Mouse (Mus musculus) hindbrain, postnatal 0 days (tissue): ENCODE data around the gene Vipas39. TPM values are rescaled to one million over a fixed set of nuclear protein-coding genes. Genes with fewer than 3 reads are reported as not detected.

ENCODE experiments used
- ATAC-seq: fragments of 200-750 bp; cut with Nextera tagmentation; 2 replicates; pipeline ENCODE4 v1.8.0; 2017; ENCODE audit warnings: mild to moderate bottlenecking, moderate TSS enrichment, moderate library complexity
- DNase-seq: peaks from one replicate; pipeline ENCODE4 v3.0.0-alpha.2; 2015; ENCODE audit warnings: low spot score
- H3K27ac ChIP-seq: fragments of 300-500 bp; sonication (generic); 2 replicates; pipeline ENCODE4 v1.5.1; 2014; ENCODE audit warnings: mild to moderate bottlenecking
- H3K27me3 ChIP-seq: fragments of 300-500 bp; sonication (generic); 2 replicates; pipeline ENCODE4 v1.6.1; 2014; ENCODE audit warnings: low read length, mixed read lengths; ENCODE audit not compliant: insufficient read depth
- H3K36me3 ChIP-seq: fragments of 300-500 bp; sonication (generic); 2 replicates; pipeline ENCODE4 v1.6.1; 2014; ENCODE audit warnings: low read length, mixed read lengths; ENCODE audit not compliant: insufficient read depth
- H3K4me1 ChIP-seq: fragments of 300-500 bp; sonication (generic); 2 replicates; pipeline ENCODE4 v1.6.1; 2014; ENCODE audit warnings: antibody characterized with exemption, low read length, mixed read lengths; ENCODE audit not compliant: insufficient read depth
- H3K4me2 ChIP-seq: fragments of 300-500 bp; sonication (generic); 2 replicates; pipeline ENCODE4 v1.6.1; 2014; ENCODE audit warnings: low read depth, mild to moderate bottlenecking, low read length, moderate library complexity, mixed read lengths
- H3K4me3 ChIP-seq: fragments of 300-500 bp; sonication (generic); 2 replicates; pipeline ENCODE4 v1.5.1; 2014; ENCODE audit warnings: low read length
- H3K9ac ChIP-seq: fragments of 300-500 bp; sonication (generic); replicated peaks from 2 replicates; pipeline ENCODE4 v1.6.1; 2014; ENCODE audit warnings: mild to moderate bottlenecking, low read length, moderate library complexity, mixed read lengths
- H3K9me3 ChIP-seq: fragments of 300-500 bp; sonication (generic); 2 replicates; pipeline ENCODE4 v1.6.1; 2016; ENCODE audit warnings: low read length, mixed read lengths
- CTCF ChIP-seq: IDR thresholded peaks from 2 replicates; pipeline ENCODE4 v1.5.1; 2016; ENCODE audit warnings: antibody characterized with exemption, control low read depth, low read depth
- WGBS: fragments of 180-500 bp; shearing (Covaris S2); extraction: QIAGEN DNeasy Blood & Tissue Kit; methylation state at CpG from one replicate; pipeline ENCODE4 v1.1.7; 2014; 5-methylcytosine and 5-hydroxymethylcytosine counted together
- microRNA-seq, 2 experiments: library from miRNA; unstranded; fragments of <30 nt; microRNA quantifications; one replicate each; pipeline ENCODE4; 2016
- polyA plus RNA-seq: library from polyadenylated mRNA; unstranded; fragments of >200 nt; fragmentation: Nextera tagmentation; extraction: Ambion mirVana; gene quantifications from 2 replicates; pipeline ENCODE4 v1.2.1, GENCODE M21; 2015
- total RNA-seq: library from RNA; depleted of rRNA; stranded (reverse); fragments of >200 nt; gene quantifications from 2 replicates; pipeline ENCODE4 v1.2.3, GENCODE M21; 2014; rRNA removed

The Vipas39 gene
- total and polyA plus RNA-seq, 2 experiments from 2014 or later, result 50.5 to 61.3 TPM

- DNase-seq, result peak; percentile 94
- TF ChIP-seq CTCF, result no peak
- peak within 1 kb of the TSS; percentile 86 for H3K4me3 ChIP-seq
- no peaks in the 10 kb centered on the region for H3K27me3 ChIP-seq
- H3K9ac ChIP-seq, result peak within 1 kb of the TSS; percentile 89
- under 1% methylated on average over 66 of the region's 70 CpGs for WGBS
- no peaks in the 10 kb centered on the region for H3K9me3 ChIP-seq
- peak within 1 kb of the TSS; percentile 92 for H3K27ac ChIP-seq
- no peaks in the 10 kb centered on the region for H3K4me1 ChIP-seq
- peak; percentile 97 for ATAC-seq
- no peaks in the 10 kb centered on the region for H3K36me3 ChIP-seq
- H3K4me2 ChIP-seq, result peak within 1 kb of the TSS; percentile 78
Measured at GRCm38 (mm10) chr12:87199973-87200586, 66.0 kb downstream of the Vipas39 start, which contains the start of gene Tmed8. TSS of gene Tmed8 (minus strand) at chr12:87200454.

GRCm38 (mm10) chr12:87199206-87199972 lies 66.7 kb downstream of the Vipas39 start, which contains the start of gene Samd15:
TSS of gene Samd15 (plus strand) at chr12:87199723.
- DNase-seq, result peak; percentile 67
- no peaks in the 10 kb centered on the region for H3K27me3 ChIP-seq
- no peaks in the 10 kb centered on the region for H3K36me3 ChIP-seq
- ATAC-seq, result peak; percentile 50; the same call in 1 of the 2 replicates
- H3K4me1 ChIP-seq, result no peaks in the 10 kb centered on the region
- 1% methylated on average over 38 of the region's 38 CpGs for WGBS
- TF ChIP-seq CTCF, result no peak
- H3K9ac ChIP-seq, result peak within 1 kb of the TSS; percentile 89
- peak within 1 kb of the TSS; percentile 78 for H3K4me2 ChIP-seq
- H3K9me3 ChIP-seq, result no peaks in the 10 kb centered on the region
- peak within 1 kb of the TSS; percentile 92 for H3K27ac ChIP-seq
- peak within 1 kb of the TSS; percentile 86 for H3K4me3 ChIP-seq

GRCm38 (mm10) chr12:87198792-87199191 lies 67.3 kb downstream of the Vipas39 start:
- H3K36me3 ChIP-seq, result no peaks in the 10 kb centered on the region
- H3K27ac ChIP-seq, result no peak overlapping the region; the same call in 1 of the 2 replicates
- no peaks in the 10 kb centered on the region for H3K4me1 ChIP-seq
- no peaks in the 10 kb centered on the region for H3K9me3 ChIP-seq
- WGBS, result 37% methylated on average over 6 of the region's 6 CpGs
- no peak for TF ChIP-seq CTCF
- peak overlapping the region; percentile 78 for H3K4me2 ChIP-seq
- H3K9ac ChIP-seq, result peak overlapping the region; percentile 89
- H3K4me3 ChIP-seq, result peak overlapping the region; percentile 86
- no peak for DNase-seq
- H3K27me3 ChIP-seq, result no peaks in the 10 kb centered on the region
- no peak for ATAC-seq

GRCm38 (mm10) chr12:87196310-87196709 lies 69.7 kb downstream of the Vipas39 start:
- no peak overlapping the region for H3K4me3 ChIP-seq
- no peak overlapping the region for H3K27ac ChIP-seq
- no peaks in the 10 kb centered on the region for H3K9me3 ChIP-seq
- H3K9ac ChIP-seq, result no peak overlapping the region
- no peak overlapping the region for H3K4me2 ChIP-seq
- TF ChIP-seq CTCF, result no peak
- H3K4me1 ChIP-seq, result no peaks in the 10 kb centered on the region
- DNase-seq, result no peak
- no peaks in the 10 kb centered on the region for H3K36me3 ChIP-seq
- no peaks in the 10 kb centered on the region for H3K27me3 ChIP-seq
- no peak for ATAC-seq

- no peak overlapping the region for H3K4me2 ChIP-seq
- 90% methylated on average over 1 of the region's 1 CpGs for WGBS
- H3K27me3 ChIP-seq, result no peaks in the 10 kb centered on the region
- no peaks in the 10 kb centered on the region for H3K36me3 ChIP-seq
- ATAC-seq (no peak), DNase-seq (no peak)
- H3K27ac ChIP-seq, result no peak overlapping the region
- H3K9me3 ChIP-seq, result no peaks in the 10 kb centered on the region
- no peak for TF ChIP-seq CTCF
- no peak overlapping the region for H3K9ac ChIP-seq
- no peaks in the 10 kb centered on the region for H3K4me1 ChIP-seq
- H3K4me3 ChIP-seq, result no peak overlapping the region
Measured at GRCm38 (mm10) chr12:87195069-87195468, 71.0 kb downstream of the Vipas39 start.

- Histone ChIP-seq H3K36me3 (no peaks in the 10 kb centered on the region), H3K4me3 (no peak overlapping the region), H3K9me3 (no peaks in the 10 kb centered on the region), H3K4me1 (no peaks in the 10 kb centered on the region), H3K27ac (no peak overlapping the region), H3K27me3 (no peaks in the 10 kb centered on the region), H3K9ac (no peak overlapping the region), H3K4me2 (no peak overlapping the region)
- DNase-seq (no peak), ATAC-seq (no peak)
- no peak for TF ChIP-seq CTCF
- WGBS, result 94% methylated on average over 3 of the region's 3 CpGs
Measured at GRCm38 (mm10) chr12:87193008-87193407, 73.0 kb downstream of the Vipas39 start.

Small RNA genes lying within 50 kb of the gene (microRNA-seq; reads per million reads assigned to microRNA genes)
- gene Gm47293, result 0 reads per million in 2 experiments

Other genes with a start within 250 kb of the Vipas39 start
- gene Tmem63c, start 244.9 kb downstream of the Vipas39 start, total RNA-seq, result 23.3 and 25.7 TPM in 2 replicates
- 7.9 and 8.6 TPM in 2 replicates for gene Tmem63c, start 244.9 kb downstream of the Vipas39 start, polyA plus RNA-seq
- 9.3 and 11.8 TPM in 2 replicates for gene Ngb, start 163.7 kb downstream of the Vipas39 start, total RNA-seq
- 9.1 and 9.4 TPM in 2 replicates for gene Ngb, start 163.7 kb downstream of the Vipas39 start, polyA plus RNA-seq
- gene Gstz1, start 119.1 kb downstream of the Vipas39 start, total RNA-seq, result 56.3 and 61.1 TPM in 2 replicates
- gene Gstz1, start 119.1 kb downstream of the Vipas39 start, polyA plus RNA-seq, result 45.6 and 45.8 TPM in 2 replicates
- 31.0 and 40.7 TPM in 2 replicates for gene Pomt2, start 118.3 kb downstream of the Vipas39 start, total RNA-seq
- gene Pomt2, start 118.3 kb downstream of the Vipas39 start, polyA plus RNA-seq, result 12.0 and 12.4 TPM in 2 replicates
- gene Samd15, start 66.5 kb downstream of the Vipas39 start, total RNA-seq, result 0.10 and 0.83 TPM in 2 replicates
- gene Samd15, start 66.5 kb downstream of the Vipas39 start, polyA plus RNA-seq, result 2.3 TPM in 2 replicates
- gene Tmed8, start 65.8 kb downstream of the Vipas39 start, total RNA-seq, result 13.7 and 14.0 TPM in 2 replicates
- gene Tmed8, start 65.8 kb downstream of the Vipas39 start, polyA plus RNA-seq, result 3.4 and 3.9 TPM in 2 replicates
- gene Noxred1, start 27.5 kb downstream of the Vipas39 start, total RNA-seq, result 0.84 TPM in 1 of 2 replicates, not detected in the other
- gene Noxred1, start 27.5 kb downstream of the Vipas39 start, polyA plus RNA-seq, result 0.48 TPM in 2 replicates
- gene Ahsa1, start 223 bp upstream of the Vipas39 start, total RNA-seq, result 75.0 and 102 TPM in 2 replicates
- 177 and 178 TPM in 2 replicates for gene Ahsa1, start 223 bp upstream of the Vipas39 start, polyA plus RNA-seq
- gene Ism2, start 33.4 kb upstream of the Vipas39 start, total RNA-seq, result 2.1 and 6.1 TPM in 2 replicates
- gene Ism2, start 33.4 kb upstream of the Vipas39 start, polyA plus RNA-seq, result 1.5 and 1.9 TPM in 2 replicates
- gene Sptlc2, start 122.1 kb upstream of the Vipas39 start, total RNA-seq, result 32.8 and 38.0 TPM in 2 replicates
- 86.9 and 88.7 TPM in 2 replicates for gene Sptlc2, start 122.1 kb upstream of the Vipas39 start, polyA plus RNA-seq
- 84.2 and 159 TPM in 2 replicates for gene Slirp, start 177.6 kb upstream of the Vipas39 start, total RNA-seq
- 215 and 224 TPM in 2 replicates for gene Slirp, start 177.6 kb upstream of the Vipas39 start, polyA plus RNA-seq
- 23.0 and 25.8 TPM in 2 replicates for gene Alkbh1, start 177.8 kb upstream of the Vipas39 start, total RNA-seq
- 41.3 and 41.9 TPM in 2 replicates for gene Alkbh1, start 177.8 kb upstream of the Vipas39 start, polyA plus RNA-seq
- gene Snw1, start 206.0 kb upstream of the Vipas39 start, total RNA-seq, result 25.5 and 35.8 TPM in 2 replicates
- 88.7 and 91.1 TPM in 2 replicates for gene Snw1, start 206.0 kb upstream of the Vipas39 start, polyA plus RNA-seq
- gene Gm5788, start 228.5 kb upstream of the Vipas39 start, total RNA-seq, result not detected in 2 replicates
- gene Gm5788, start 228.5 kb upstream of the Vipas39 start, polyA plus RNA-seq, result not detected in 2 replicates
- gene Gm8300, start 248.1 kb upstream of the Vipas39 start, total RNA-seq, result not detected in 2 replicates
- not detected in 2 replicates for gene Gm8300, start 248.1 kb upstream of the Vipas39 start, polyA plus RNA-seq